Mouse (Mus musculus): ENCODE measurements around the gene Plch2.

Plch2 gene

DNA sequence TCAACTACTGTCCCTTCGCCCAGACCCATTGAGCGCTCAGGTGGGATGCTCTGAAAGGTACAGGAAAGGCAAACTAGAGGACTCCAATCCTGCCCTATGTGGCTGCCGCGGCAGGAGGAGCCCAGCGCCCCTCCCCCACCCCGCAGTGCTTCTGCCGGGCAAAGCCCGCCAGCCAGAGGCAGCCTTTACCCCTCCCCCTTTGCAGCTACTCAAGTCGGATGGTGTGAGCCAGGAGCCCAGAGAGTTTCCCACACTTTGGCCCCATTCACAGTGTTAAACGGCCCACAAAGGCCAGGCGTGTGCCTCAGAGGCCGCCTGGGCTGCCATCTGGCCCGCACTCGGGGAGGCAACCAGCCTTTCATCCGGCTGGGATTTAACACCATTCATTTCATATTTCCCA is 98.4 kb downstream of the Plch2 start:
- DNase-seq (ENCODE audit: extremely low spot score), result peak; percentile 83

GRCm38 (mm10) chr4:154957289-154957993 is 99.1 kb downstream of the Plch2 start:
- no peak for DNase-seq (ENCODE audit: extremely low spot score)

DNA sequence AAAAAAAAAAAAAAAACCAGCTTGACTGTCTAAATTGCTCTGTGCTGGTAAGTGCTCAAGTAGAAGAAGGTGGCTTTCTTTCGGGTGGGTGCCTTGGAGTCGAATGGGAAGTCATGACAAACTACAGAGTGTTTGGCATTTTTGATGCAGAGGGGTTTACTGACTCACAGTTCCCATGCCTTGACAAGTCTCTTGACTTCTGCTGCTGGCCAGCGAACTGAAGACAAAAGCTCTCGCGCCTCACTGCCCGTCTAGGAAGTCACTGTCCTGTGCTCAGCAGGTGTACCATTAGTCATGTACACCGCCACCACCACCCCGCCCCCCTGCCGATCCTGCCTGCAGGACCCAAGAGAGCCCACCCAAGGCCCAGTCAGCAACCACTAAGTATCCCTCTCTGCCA is 100.0 kb downstream of the Plch2 start:
- DNase-seq (ENCODE audit: extremely low spot score), result no peak

DNA sequence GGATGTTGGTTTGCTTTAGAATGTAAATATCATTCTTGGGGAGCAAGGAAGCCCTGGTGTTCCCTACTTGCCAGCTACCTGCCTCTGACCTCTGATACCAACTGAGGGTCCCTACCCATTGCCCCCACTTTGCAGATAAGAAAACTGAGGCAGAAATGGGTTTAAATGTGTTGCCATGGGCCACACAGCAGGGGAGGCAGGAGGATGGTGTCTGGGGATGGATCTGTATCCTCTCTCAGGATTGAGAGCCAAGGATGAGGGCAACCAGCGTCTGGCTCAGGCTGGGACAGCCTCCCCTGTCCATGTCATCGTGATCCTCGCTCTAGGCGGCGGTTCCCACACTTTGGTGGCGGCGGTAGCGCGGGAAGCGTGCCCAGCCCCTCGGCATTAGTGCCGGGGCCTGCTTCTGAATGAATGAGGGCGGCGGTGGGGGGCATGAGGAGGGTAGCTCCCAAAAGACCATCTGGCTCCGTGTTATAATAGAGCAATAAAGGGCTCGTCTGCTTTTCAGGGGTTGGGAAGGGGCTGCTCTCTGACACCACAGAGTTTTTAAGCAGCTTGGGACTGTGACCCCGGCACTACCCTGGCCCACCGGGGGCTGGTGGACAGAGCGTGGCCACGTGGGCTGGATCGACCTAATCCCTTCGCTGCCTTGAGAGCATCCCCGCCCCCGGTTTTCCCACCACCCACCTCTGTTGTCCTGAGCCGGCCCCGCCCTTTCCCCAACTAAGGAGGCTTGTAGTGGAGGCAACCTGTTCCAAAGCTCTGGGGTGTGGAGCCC is 103.9 kb downstream of the Plch2 start:
- DNase-seq (ENCODE audit: extremely low spot score), result peak; percentile 76

DNA sequence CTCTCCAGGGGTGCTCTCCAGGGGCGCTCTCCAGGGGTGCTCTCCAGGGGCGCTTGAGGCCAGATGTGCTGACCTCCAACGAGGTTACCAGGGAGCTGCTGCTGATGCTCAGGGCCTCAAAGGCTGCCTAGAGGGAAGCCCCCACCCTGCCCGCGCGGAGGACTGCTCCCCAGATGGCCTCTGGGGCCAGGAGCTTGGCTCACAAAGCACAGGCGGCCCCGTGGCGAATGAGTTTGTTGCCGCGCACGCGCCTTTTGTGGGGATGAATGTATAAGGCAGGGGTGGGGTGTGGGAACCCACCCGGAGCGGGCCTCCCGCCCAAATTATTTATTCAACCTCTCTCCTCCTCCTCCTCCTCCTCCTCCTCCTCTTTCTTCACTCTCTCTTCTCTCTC is 107.0 kb downstream of the Plch2 start:
- no peak for DNase-seq (ENCODE audit: extremely low spot score)

- DNase-seq (ENCODE audit: extremely low spot score), result no peak
Measured at GRCm38 (mm10) chr4:154948940-154949588, 107.5 kb downstream of the Plch2 start.

GRCm38 (mm10) chr4:154948066-154948939 is 108.3 kb downstream of the Plch2 start:
- no peak for DNase-seq (ENCODE audit: extremely low spot score)

DNA sequence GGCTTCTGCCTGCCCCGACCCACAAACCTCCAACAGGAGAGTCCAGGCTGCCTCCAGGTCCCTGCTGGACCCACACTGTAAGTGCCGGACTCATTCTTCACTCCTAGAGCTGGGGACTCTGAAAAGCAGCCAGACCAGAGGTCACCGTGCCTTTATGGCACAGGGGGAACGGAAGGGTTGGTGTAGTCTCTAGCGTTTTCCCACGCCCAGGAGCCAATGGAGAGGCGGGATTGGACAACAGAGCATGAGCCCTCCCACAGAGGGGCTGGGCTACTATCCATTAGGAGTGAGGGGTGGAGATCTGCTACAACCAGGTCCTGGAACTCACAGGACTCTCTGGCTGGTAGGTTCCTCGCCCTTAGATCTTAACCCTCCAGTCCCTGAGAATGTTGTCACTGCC is 110.3 kb downstream of the Plch2 start:
- DNase-seq (ENCODE audit: extremely low spot score), result peak; percentile 87

DNA sequence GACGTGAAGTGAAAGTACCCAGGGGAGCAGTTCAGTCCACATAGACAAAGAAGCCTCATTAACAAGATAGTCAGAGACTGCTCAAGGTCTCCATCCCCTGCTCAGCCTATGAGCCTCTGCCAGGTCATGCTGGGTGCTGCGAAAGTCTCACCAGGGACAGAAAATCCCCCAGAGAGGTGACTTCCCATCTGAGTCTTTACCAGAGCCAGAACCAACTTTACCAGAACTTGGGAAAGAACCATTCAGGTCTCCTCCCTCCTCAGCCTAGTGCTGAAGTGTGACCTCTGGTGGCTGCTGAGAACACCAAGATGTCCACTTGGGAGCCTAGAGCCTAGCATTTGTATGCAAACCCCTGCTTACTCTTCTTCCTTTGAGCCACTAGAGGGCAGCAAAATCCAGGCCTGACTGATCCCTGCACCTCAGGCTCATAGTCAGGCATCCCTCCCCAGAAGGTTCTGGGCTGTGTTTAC is 112.4 kb downstream of the Plch2 start:
- peak; percentile 72 for DNase-seq (ENCODE audit: extremely low spot score)

DNA sequence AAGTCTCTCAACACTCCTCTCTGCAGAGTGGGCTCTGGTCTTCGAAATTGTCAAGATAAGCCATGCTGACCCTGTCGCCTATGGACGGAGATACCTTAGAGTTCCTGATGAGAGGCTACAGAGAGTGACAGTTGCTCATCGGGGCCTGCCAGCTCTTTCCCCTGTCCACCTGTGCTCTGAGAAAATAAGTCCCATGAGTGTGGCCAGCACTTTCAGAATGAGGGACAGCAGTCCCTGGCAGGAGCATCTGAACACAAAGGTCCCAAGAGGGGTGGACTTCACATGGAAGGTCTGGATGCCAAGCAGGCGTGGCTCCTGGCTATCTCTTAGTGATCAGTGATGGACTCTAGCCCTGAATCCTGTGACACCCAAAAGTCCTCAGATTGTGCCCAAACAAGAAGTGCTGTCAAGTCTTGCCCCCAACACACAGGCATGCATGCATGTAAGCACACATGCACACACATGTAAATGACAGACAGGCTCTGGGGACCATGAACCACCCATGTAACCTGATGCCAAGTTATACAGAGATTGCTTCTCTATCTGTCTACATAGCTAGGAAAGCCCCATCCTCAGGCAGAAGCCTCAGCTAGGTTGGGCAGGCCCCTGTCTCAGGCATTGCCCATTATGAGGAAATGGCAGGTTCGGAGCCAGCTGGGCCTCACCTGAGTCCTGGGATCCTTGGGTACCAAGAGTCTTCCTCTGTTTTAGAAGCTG is 113.1 kb downstream of the Plch2 start:
- DNase-seq (ENCODE audit: extremely low spot score), result no peak

GRCm38 (mm10) chr4:154942632-154943322 is 113.8 kb downstream of the Plch2 start:
- no peak for DNase-seq (ENCODE audit: extremely low spot score)

GRCm38 (mm10) chr4:154941831-154942230 is 114.8 kb downstream of the Plch2 start:
- DNase-seq (ENCODE audit: extremely low spot score), result no peak

- DNase-seq (ENCODE audit: extremely low spot score), result no peak
Measured at GRCm38 (mm10) chr4:154940156-154940555, 116.4 kb downstream of the Plch2 start.

- DNase-seq (ENCODE audit: extremely low spot score), result no peak
Measured at GRCm38 (mm10) chr4:154937746-154938145, 118.8 kb downstream of the Plch2 start.

DNA sequence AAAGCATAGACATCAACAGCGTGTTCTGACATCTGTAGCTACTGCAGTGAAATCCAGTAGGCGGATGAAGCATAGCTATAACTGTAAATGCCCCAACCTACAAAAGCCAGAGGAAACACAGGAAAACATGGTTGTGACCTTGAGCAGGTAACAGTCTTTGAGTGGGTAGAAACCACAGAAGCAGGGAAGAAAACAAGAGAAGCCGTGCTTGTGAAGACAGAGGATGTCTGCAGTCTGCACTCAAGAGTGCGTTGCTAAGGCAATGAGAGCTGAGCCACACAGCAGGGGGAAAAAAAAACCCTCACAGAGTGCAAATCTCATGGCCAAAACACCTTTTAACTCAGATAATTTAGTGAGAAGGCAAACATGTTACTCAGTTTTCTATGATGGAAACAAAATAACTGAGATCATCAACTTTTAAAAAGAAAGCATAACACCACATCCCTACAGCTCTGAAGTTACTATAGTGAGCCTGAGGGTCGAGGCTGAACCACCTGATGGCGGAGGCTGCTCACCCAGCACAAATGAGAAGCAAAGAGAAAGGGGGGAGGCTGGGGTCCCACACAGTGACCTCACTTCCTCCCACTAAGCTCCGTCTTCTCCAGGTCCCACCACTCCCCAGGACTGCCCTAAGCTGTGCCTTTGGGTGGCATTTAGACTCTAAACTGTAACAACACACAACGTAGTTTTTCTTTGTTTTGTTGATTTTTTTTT is 119.9 kb downstream of the Plch2 start:
- DNase-seq (ENCODE audit: extremely low spot score), result no peak

GRCm38 (mm10) chr4:154935788-154936187 is 120.8 kb downstream of the Plch2 start:
- DNase-seq (ENCODE audit: extremely low spot score), result no peak

DNA sequence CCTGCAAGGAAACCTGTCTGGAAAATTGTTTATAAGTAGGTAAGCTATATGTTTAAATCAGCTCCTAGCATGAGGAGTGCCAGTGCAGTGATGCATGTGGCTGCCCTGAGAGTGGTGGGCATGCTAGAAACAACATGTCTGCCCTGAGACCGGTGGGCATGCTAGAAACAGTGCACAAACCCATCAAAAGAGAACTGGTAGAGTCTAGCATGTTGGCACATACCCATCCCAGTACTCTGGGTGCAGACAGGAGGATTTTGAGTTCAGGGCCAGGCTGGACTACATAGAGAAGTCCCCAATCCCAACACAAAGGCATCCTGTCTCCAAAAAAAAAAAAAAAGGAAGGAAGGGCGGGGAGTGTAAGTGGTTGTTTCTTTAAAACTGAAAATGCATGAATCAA is 121.8 kb downstream of the Plch2 start:
- DNase-seq (ENCODE audit: extremely low spot score), result no peak

DNA sequence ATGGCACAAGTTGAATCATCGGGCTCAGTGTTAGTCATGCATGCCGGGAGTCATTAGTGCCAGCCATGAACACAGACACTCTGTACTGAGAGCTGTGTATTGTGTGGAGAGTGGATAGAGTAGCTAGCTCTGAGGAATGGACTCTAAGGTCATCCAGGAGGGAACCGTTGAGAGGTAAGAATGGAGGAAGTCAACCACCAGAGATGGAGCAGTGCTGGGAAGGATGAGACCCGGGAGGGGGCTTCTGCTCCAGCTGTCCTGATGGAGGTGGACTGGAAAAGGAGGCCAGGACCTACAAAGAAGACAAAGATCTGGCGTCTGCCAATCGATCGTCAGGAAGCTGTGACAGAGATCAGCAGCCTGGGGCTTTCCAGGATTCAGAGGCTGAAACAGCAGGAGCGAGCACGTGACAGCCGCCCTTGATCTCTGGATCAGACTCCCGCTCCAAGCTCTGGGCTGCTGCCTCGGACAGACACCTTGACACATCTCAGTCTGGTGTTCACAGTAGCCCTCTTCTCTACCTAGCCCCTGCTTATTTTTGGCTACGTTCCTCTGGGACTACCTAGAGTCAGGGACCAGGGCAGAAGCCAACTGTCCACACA is 123.2 kb downstream of the Plch2 start:
- no peak for DNase-seq (ENCODE audit: extremely low spot score)
